Mouse (Mus musculus) MEL (cell line): ENCODE data around the gene Rbms2. TPM values are rescaled to one million over a fixed set of nuclear protein-coding genes. Genes with fewer than 3 reads are reported as not detected.
A peak's percentile ranks its signal among the peaks of the same experiment; 100 is the strongest.

Experiments used
- DNase-seq: peaks from one replicate; pipeline ENCODE4 v3.0.0; 2011; ENCODE audit warnings: low read depth, low spot score
- H3K27ac ChIP-seq: 2 replicates; pipeline ENCODE4 v1.5.1; 2012; ENCODE audit warnings: low read depth, mild to moderate bottlenecking, control low read depth, low read length, moderate library complexity; ENCODE audit not compliant: control insufficient read depth
- H3K27me3 ChIP-seq, 2 experiments: fragments of 150-350 bp in 1 of 2; sonication (generic) in 1 of 2; 2 replicates each; pipeline ENCODE4 v1.6.1; 2012; ENCODE audit warnings: low read length in 2 of 2, mild to moderate bottlenecking in 2 of 2, improper control_type of control experiment in 1 of 2, moderate library complexity in 1 of 2; ENCODE audit not compliant: insufficient read depth in 2 of 2, control insufficient read depth in 1 of 2
- H3K36me3 ChIP-seq, 2 experiments: 2 replicates each; pipeline ENCODE4 v1.6.1; 2012 to 2014; ENCODE audit warnings: low read length in 2 of 2, improper control_type of control experiment in 1 of 2, inconsistent platforms in 1 of 2, mild to moderate bottlenecking in 1 of 2; ENCODE audit not compliant: insufficient read depth in 2 of 2, control insufficient read depth in 1 of 2
- H3K4me1 ChIP-seq, 2 experiments: fragments of 150-350 bp in 1 of 2; sonication (generic) in 1 of 2; 2 replicates each; pipeline ENCODE4 v1.6.1; 2012; ENCODE audit warnings: low read length in 2 of 2, improper control_type of control experiment in 1 of 2, mild to moderate bottlenecking in 1 of 2; ENCODE audit not compliant: insufficient read depth in 2 of 2, control insufficient read depth in 1 of 2
- H3K4me3 ChIP-seq, 2 experiments: fragments of 150-350 bp in 1 of 2; sonication (generic) in 1 of 2; 2 replicates each; pipeline ENCODE4 v1.5.1; 2012; ENCODE audit warnings: low read depth in 2 of 2, low read length in 2 of 2, mild to moderate bottlenecking in 2 of 2, moderate library complexity in 2 of 2, control low read depth in 1 of 2, improper control_type of control experiment in 1 of 2; ENCODE audit not compliant: control insufficient read depth in 1 of 2, insufficient read depth in 1 of 2
- H3K79me2 ChIP-seq: 2 replicates; pipeline ENCODE4 v1.6.1; 2012; ENCODE audit warnings: mild to moderate bottlenecking, low read length, moderate library complexity; ENCODE audit not compliant: control insufficient read depth, poor library complexity, insufficient read depth
- H3K9ac ChIP-seq: 2 replicates; pipeline ENCODE4 v1.6.1; 2012; ENCODE audit warnings: low read depth, mild to moderate bottlenecking, control low read depth, low read length, moderate library complexity; ENCODE audit not compliant: control insufficient read depth, poor library complexity, severe bottlenecking
- H3K9me3 ChIP-seq: fragments of 150-350 bp; sonication (generic); replicated peaks from 2 replicates; pipeline ENCODE4 v1.6.1; 2012; ENCODE audit warnings: mild to moderate bottlenecking, low read length, improper control_type of control experiment, moderate library complexity; ENCODE audit not compliant: insufficient read depth
- CHD1 ChIP-seq: IDR thresholded peaks from 2 replicates; pipeline ENCODE4 v1.6.1; 2012; ENCODE audit warnings: low read depth, mild to moderate bottlenecking, inconsistent platforms, low read length, improper control_type of control experiment
- CHD2 ChIP-seq: IDR thresholded peaks from 2 replicates; pipeline ENCODE4 v1.6.1; 2011; ENCODE audit warnings: low read length, improper control_type of control experiment
- CTCF ChIP-seq, 3 experiments: IDR thresholded peaks in 2 of 3; conservative IDR thresholded peaks in 1 of 3; 2 replicates each; pipeline ENCODE4 v1.5.1; 2011 to 2012; ENCODE audit warnings: low read length in 3 of 3, low read depth in 2 of 3, mild to moderate bottlenecking in 2 of 3, improper control_type of control experiment in 1 of 3, inconsistent platforms in 1 of 3, mixed read lengths in 1 of 3, moderate library complexity in 1 of 3; ENCODE audit not compliant: control insufficient read depth in 1 of 3, insufficient read depth in 1 of 3, poor library complexity in 1 of 3, severe bottlenecking in 1 of 3
- E2F4 ChIP-seq: IDR thresholded peaks from 2 replicates; pipeline ENCODE4 v1.6.1; 2011; ENCODE audit warnings: low read depth, low read length, improper control_type of control experiment, borderline replicate concordance
- ELF1 ChIP-seq: IDR thresholded peaks from 2 replicates; pipeline ENCODE4 v1.6.1; 2014; ENCODE audit warnings: low read depth, mild to moderate bottlenecking, inconsistent platforms, low read length, improper control_type of control experiment, moderate library complexity
- EP300 ChIP-seq, 2 experiments: IDR thresholded peaks; 2 replicates each; pipeline ENCODE4 v1.6.1; 2011; ENCODE audit warnings: improper control_type of control experiment in 2 of 2, low read length in 2 of 2, low read depth in 1 of 2, mild to moderate bottlenecking in 1 of 2
- ETS1 ChIP-seq: IDR thresholded peaks from 2 replicates; pipeline ENCODE4 v1.6.1; 2012; ENCODE audit warnings: low read depth, mild to moderate bottlenecking, inconsistent platforms, low read length, improper control_type of control experiment, moderate library complexity
- GABPA ChIP-seq: IDR thresholded peaks from 2 replicates; pipeline ENCODE4 v1.6.1; 2012; ENCODE audit warnings: low read depth, mild to moderate bottlenecking, inconsistent platforms, low read length, improper control_type of control experiment, moderate library complexity
- GATA1 ChIP-seq: IDR thresholded peaks from 2 replicates; pipeline ENCODE4 v1.6.1; 2011; ENCODE audit warnings: low read depth, low read length, improper control_type of control experiment
- HCFC1 ChIP-seq: IDR thresholded peaks from 2 replicates; pipeline ENCODE4 v1.6.1; 2012; ENCODE audit warnings: low read depth, mild to moderate bottlenecking, inconsistent platforms, low read length, improper control_type of control experiment, moderate library complexity
- JUND ChIP-seq: IDR thresholded peaks from 2 replicates; pipeline ENCODE4 v1.6.1; 2011; ENCODE audit warnings: low read depth, mild to moderate bottlenecking, improper control_type of control experiment, low read length
- KAT2A ChIP-seq: conservative IDR thresholded peaks from 2 replicates; pipeline ENCODE4 v1.6.1; 2012; ENCODE audit warnings: low read depth, low read length, improper control_type of control experiment, inconsistent platforms
- MAX ChIP-seq: IDR thresholded peaks from 2 replicates; pipeline ENCODE4 v1.6.1; 2011; ENCODE audit warnings: low read length, improper control_type of control experiment
- MAZ ChIP-seq: IDR thresholded peaks from 2 replicates; pipeline ENCODE4 v1.6.1; 2012; ENCODE audit warnings: low read depth, mild to moderate bottlenecking, inconsistent platforms, low read length, improper control_type of control experiment
- MEF2A ChIP-seq: IDR thresholded peaks from 2 replicates; pipeline ENCODE4 v1.6.1; 2014; ENCODE audit warnings: low read depth, mild to moderate bottlenecking, inconsistent platforms, low read length, improper control_type of control experiment; ENCODE audit not compliant: poor library complexity, insufficient replicate concordance, severe bottlenecking; ENCODE audit errors: extremely low read depth
- MXI1 ChIP-seq: IDR thresholded peaks from 2 replicates; pipeline ENCODE4 v1.6.1; 2011; ENCODE audit warnings: mild to moderate bottlenecking, low read depth, low read length, improper control_type of control experiment
- NELFE ChIP-seq: IDR thresholded peaks from 2 replicates; pipeline ENCODE4 v1.6.1; 2011; ENCODE audit warnings: low read depth, low read length, improper control_type of control experiment
- POLR2A ChIP-seq, 2 experiments: IDR thresholded peaks; 2 replicates each; pipeline ENCODE4 v1.6.1; 2011 to 2012; ENCODE audit warnings: low read length in 2 of 2, mild to moderate bottlenecking in 2 of 2, control low read depth in 1 of 2, improper control_type of control experiment in 1 of 2, low read depth in 1 of 2, moderate library complexity in 1 of 2; ENCODE audit not compliant: control insufficient read depth in 1 of 2, insufficient read depth in 1 of 2, poor library complexity in 1 of 2
- POLR2AphosphoS2 ChIP-seq: IDR thresholded peaks from 2 replicates; pipeline ENCODE4 v1.6.1; 2011; ENCODE audit warnings: low read length, improper control_type of control experiment
- RCOR1 ChIP-seq: IDR thresholded peaks from 2 replicates; pipeline ENCODE4 v1.6.1; 2012; ENCODE audit warnings: low read depth, mild to moderate bottlenecking, inconsistent platforms, low read length, improper control_type of control experiment
- SIN3A ChIP-seq: IDR thresholded peaks from 2 replicates; pipeline ENCODE4 v1.6.1; 2012; ENCODE audit warnings: low read length, improper control_type of control experiment, inconsistent platforms
- SMC3 ChIP-seq: IDR thresholded peaks from 2 replicates; pipeline ENCODE4 v1.6.1; 2011; ENCODE audit warnings: low read depth, low read length, improper control_type of control experiment
- TAL1 ChIP-seq: IDR thresholded peaks from 2 replicates; pipeline ENCODE4 v1.6.1; 2012; ENCODE audit warnings: mild to moderate bottlenecking, inconsistent platforms, low read length, moderate library complexity, mixed read lengths
- TBP ChIP-seq: IDR thresholded peaks from 2 replicates; pipeline ENCODE4 v1.8.0; 2011; ENCODE audit warnings: low read depth, low read length, improper control_type of control experiment
- TCF12 ChIP-seq: IDR thresholded peaks from 2 replicates; pipeline ENCODE4 v1.6.1; 2014; ENCODE audit warnings: low read depth, mild to moderate bottlenecking, inconsistent platforms, low read length, improper control_type of control experiment, moderate library complexity
- UBTF ChIP-seq: IDR thresholded peaks from 2 replicates; pipeline ENCODE4 v1.6.1; 2012; ENCODE audit warnings: low read depth, mild to moderate bottlenecking, inconsistent platforms, low read length, improper control_type of control experiment, moderate library complexity, borderline replicate concordance; ENCODE audit not compliant: insufficient read depth
- USF1 ChIP-seq: IDR thresholded peaks from 2 replicates; pipeline ENCODE4 v1.6.1; 2014; ENCODE audit warnings: low read depth, mild to moderate bottlenecking, inconsistent platforms, low read length, improper control_type of control experiment, moderate library complexity
- ZMIZ1 ChIP-seq: IDR thresholded peaks from 2 replicates; pipeline ENCODE4 v1.6.1; 2012; ENCODE audit warnings: low read depth, mild to moderate bottlenecking, inconsistent platforms, low read length, improper control_type of control experiment, moderate library complexity
- ZNF384 ChIP-seq: IDR thresholded peaks from 2 replicates; pipeline ENCODE4 v1.6.1; 2012; ENCODE audit warnings: low read depth, mild to moderate bottlenecking, inconsistent platforms, low read length, improper control_type of control experiment
- polyA plus RNA-seq, 2 experiments: library from polyadenylated mRNA; stranded (reverse) in 1 of 2; unstranded in 1 of 2; fragments of >175 nt in 1 of 2; fragments of >200 nt in 1 of 2; gene quantifications; 2 replicates each; pipeline versions ENCODE4 v1.2.1 to v1.2.4; 2012; ENCODE audit warnings: low replicate concordance in 2 of 2, low read depth in 1 of 2; ENCODE audit not compliant: insufficient read length in 2 of 2, insufficient read depth in 1 of 2, missing spikeins in 1 of 2
- total RNA-seq: library from RNA; depleted of rRNA; stranded (reverse); fragments of 300-350 nt; gene quantifications from 2 replicates; pipeline ENCODE4 v1.2.3, GENCODE M21; 2012

The Rbms2 gene
- total and polyA plus RNA-seq, 3 experiments: 5.1 to 23.5 TPM; not detected in 1

GRCm38 (mm10) chr10:128150941-128151340 lies 29.2 kb downstream of the Rbms2 start:
- H3K79me2 ChIP-seq: no peaks in the 10 kb centered on the region
- H3K27ac ChIP-seq: no peak overlapping the region
- H3K36me3 ChIP-seq: peaks cover 0 to 4% of the 10 kb centered on the region in 2 experiments; a peak in 2 of 4 replicates
- no peak overlapping the region for H3K9ac ChIP-seq
- no peaks in the 10 kb centered on the region for H3K9me3 ChIP-seq
- DNase-seq: no peak
- TF ChIP-seq E2F4: no peak
- no peak for TF ChIP-seq POLR2AphosphoS2
- no peak for TF ChIP-seq MEF2A
- no peak for TF ChIP-seq SMC3
- no peak for TF ChIP-seq MXI1
- no peak for TF ChIP-seq TAL1
- TF ChIP-seq UBTF: no peak
- no peak for TF ChIP-seq MAX
- TF ChIP-seq TCF12: no peak
- no peak for TF ChIP-seq RCOR1
- no peak for TF ChIP-seq MAZ
- TF ChIP-seq CHD2: no peak
- no peak for TF ChIP-seq POLR2A (IDR thresholded peaks at IDR 0.05; ENCODE audit: control insufficient read depth in 1 of 2, insufficient read depth in 1 of 2, low read depth in 1 of 2, low read length in 2 of 2, poor library complexity in 1 of 2)
- no peak for TF ChIP-seq EP300 (IDR thresholded peaks at IDR 0.05; ENCODE audit: low read depth in 1 of 2, low read length in 2 of 2)
- H3K27me3 ChIP-seq: no peaks in the 10 kb centered on the region
- peaks cover 4 to 7% of the 10 kb centered on the region in 2 experiments; a peak in 2 of 4 replicates for H3K4me1 ChIP-seq
- no peak overlapping the region for H3K4me3 ChIP-seq

DNA sequence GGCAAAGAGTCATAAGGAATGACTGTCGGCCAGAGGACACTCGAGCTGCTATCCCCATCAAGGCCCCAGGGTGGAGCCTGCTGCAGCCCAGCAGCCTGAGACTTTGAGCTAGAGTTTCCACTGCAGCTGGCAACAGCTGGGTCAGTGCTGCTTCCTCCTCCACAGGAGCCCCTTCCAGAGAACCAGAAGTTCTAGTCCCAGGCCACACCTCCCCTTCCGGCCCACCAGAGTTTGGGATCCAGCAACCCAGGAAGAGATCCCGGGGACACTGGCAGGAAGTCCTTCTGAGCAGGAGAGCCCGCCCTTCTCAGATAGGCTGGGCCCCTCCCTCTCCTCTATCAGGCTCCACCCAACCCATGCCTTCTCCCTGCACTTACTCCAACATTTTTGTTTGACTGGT lies 30.5 kb downstream of the Rbms2 start:
- peak; percentile 92 for DNase-seq
- peak overlapping the region; percentile 63 for H3K4me3 ChIP-seq
- peak overlapping the region; percentile 76 for H3K27ac ChIP-seq
- H3K9me3 ChIP-seq: no peaks in the 10 kb centered on the region
- H3K36me3 ChIP-seq: peaks cover 0 to 4% of the 10 kb centered on the region in 2 experiments; a peak in 2 of 4 replicates
- no peaks in the 10 kb centered on the region for H3K79me2 ChIP-seq
- H3K27me3 ChIP-seq: no peaks in the 10 kb centered on the region
- H3K9ac ChIP-seq: peak overlapping the region; percentile 67
- peaks cover 4 to 7% of the 10 kb centered on the region in 2 experiments; a peak in 2 of 4 replicates for H3K4me1 ChIP-seq
- no peak for TF ChIP-seq JUND
- peak; percentile 76 for TF ChIP-seq SIN3A
- peak; percentile 45 for TF ChIP-seq RCOR1
- no peak for TF ChIP-seq EP300 (IDR thresholded peaks at IDR 0.05; ENCODE audit: low read depth in 1 of 2, low read length in 2 of 2)
- TF ChIP-seq CTCF (IDR thresholded peaks at IDR 0.05 in 2 of 3, conservative IDR thresholded peaks at IDR 0.05 in 1 of 3; ENCODE audit: control insufficient read depth in 1 of 3, insufficient read depth in 1 of 3, low read depth in 2 of 3, low read length in 3 of 3, poor library complexity in 1 of 3, severe bottlenecking in 1 of 3): peak; percentile 22 to 26 (median 22); a peak in 3 of 6 replicates
- TF ChIP-seq ELF1: peak; percentile 89
- no peak for TF ChIP-seq CHD1
- 0 out of 2 replicates have a peak, but pooled peaks have one; percentile 11 for TF ChIP-seq GATA1
- no peak for TF ChIP-seq TAL1
- TF ChIP-seq MEF2A: no peak
- TF ChIP-seq POLR2A (IDR thresholded peaks at IDR 0.05; ENCODE audit: control insufficient read depth in 1 of 2, insufficient read depth in 1 of 2, low read depth in 1 of 2, low read length in 2 of 2, poor library complexity in 1 of 2): peak; percentile 37 to 81; a peak in 2 of 4 replicates
- TF ChIP-seq ZMIZ1: no peak
- no peak for TF ChIP-seq ZNF384
- peak; percentile 34; the same call in 1 of the 2 replicates for TF ChIP-seq KAT2A
- TF ChIP-seq TBP: peak; percentile 43; the same call in 1 of the 2 replicates
- TF ChIP-seq E2F4: no peak
- 0 out of 2 replicates have a peak, but pooled peaks have one; percentile 18 for TF ChIP-seq GABPA
- no peak for TF ChIP-seq UBTF
- TF ChIP-seq MAZ: peak; percentile 78
- peak; percentile 73 for TF ChIP-seq MXI1
- peak; percentile 72 for TF ChIP-seq NELFE
- peak; percentile 11; the same call in 1 of the 2 replicates for TF ChIP-seq USF1
- peak; percentile 80 for TF ChIP-seq HCFC1
- peak; percentile 42; the same call in 1 of the 2 replicates for TF ChIP-seq POLR2AphosphoS2
- peak; percentile 60 for TF ChIP-seq ETS1
- peak; percentile 42; the same call in 1 of the 2 replicates for TF ChIP-seq TCF12
- TF ChIP-seq SMC3: 0 out of 2 replicates have a peak, but pooled peaks have one; percentile 12
